Mouse (Mus musculus) heart, postnatal 0 days (tissue): ENCODE measurements around the gene 2610318N02Rik. TPM values are rescaled to one million over a fixed set of nuclear protein-coding genes. Genes with fewer than 3 reads are reported as not detected.

Experiments
- ATAC-seq: fragments of 200-750 bp; cut with Nextera tagmentation; 2 replicates; pipeline ENCODE4 v1.8.0; 2017; ENCODE audit warnings: low read depth, moderate number of reproducible peaks, moderate library complexity; ENCODE audit not compliant: insufficient read depth
- DNase-seq: peaks from one replicate; pipeline ENCODE4 v3.0.0-alpha.2; 2016; ENCODE audit warnings: low spot score
- H3K27ac ChIP-seq: fragments of 300-500 bp; sonication (generic); 2 replicates; pipeline ENCODE4 v1.5.1; 2014; ENCODE audit warnings: low read depth, mild to moderate bottlenecking
- H3K27me3 ChIP-seq: fragments of 300-500 bp; sonication (generic); 2 replicates; pipeline ENCODE4 v1.6.1; 2014; ENCODE audit warnings: low read length, mixed read lengths; ENCODE audit not compliant: control insufficient read depth, insufficient read depth
- H3K36me3 ChIP-seq: fragments of 300-500 bp; sonication (generic); replicated peaks from 2 replicates; pipeline ENCODE4 v1.6.1; 2014; ENCODE audit warnings: low read length, mixed read lengths; ENCODE audit not compliant: control insufficient read depth, insufficient read depth
- H3K4me1 ChIP-seq: fragments of 300-500 bp; sonication (generic); 2 replicates; pipeline ENCODE4 v1.6.1; 2014; ENCODE audit warnings: antibody characterized with exemption; ENCODE audit not compliant: control insufficient read depth, insufficient read depth
- H3K4me2 ChIP-seq: fragments of 300-500 bp; sonication (generic); 2 replicates; pipeline ENCODE4 v1.6.1; 2014; ENCODE audit warnings: low read depth, mild to moderate bottlenecking, low read length, moderate library complexity
- H3K4me3 ChIP-seq: fragments of 300-500 bp; sonication (generic); 2 replicates; pipeline ENCODE4 v1.5.1; 2014; ENCODE audit warnings: low read depth, low read length
- H3K9ac ChIP-seq: fragments of 300-500 bp; sonication (generic); replicated peaks from 2 replicates; pipeline ENCODE4 v1.6.1; 2014; ENCODE audit warnings: low read depth, low read length, mixed read lengths
- H3K9me3 ChIP-seq: fragments of 300-500 bp; sonication (generic); replicated peaks from 2 replicates; pipeline ENCODE4 v1.6.1; 2016; ENCODE audit warnings: low read length; ENCODE audit not compliant: control insufficient read depth
- CTCF ChIP-seq: IDR thresholded peaks from 2 replicates; pipeline ENCODE4 v1.5.1; 2016; ENCODE audit warnings: antibody characterized with exemption, control low read depth, low read depth
- EP300 ChIP-seq: IDR thresholded peaks from 2 replicates; pipeline ENCODE4 v1.6.1; 2016; ENCODE audit warnings: antibody characterized with exemption, low read depth
- WGBS: fragments of 180-500 bp; shearing (Covaris S2); extraction: QIAGEN DNeasy Blood & Tissue Kit; methylation state at CpG from one replicate; pipeline ENCODE4 v1.1.7; 2014; 5-methylcytosine and 5-hydroxymethylcytosine counted together
- microRNA counts: library from miRNA; unstranded; fragments of <30 nt; microRNA quantifications from one replicate; lab custom pipeline; 2015
- microRNA-seq: library from miRNA; unstranded; fragments of <30 nt; microRNA quantifications from one replicate; pipeline ENCODE4, GENCODE M21; 2016
- polyA plus RNA-seq: library from polyadenylated mRNA; unstranded; fragments of >200 nt; fragmentation: Nextera tagmentation; extraction: Ambion mirVana; gene quantifications from 2 replicates; pipeline ENCODE4 v1.2.1, GENCODE M21; 2015
- total RNA-seq: library from RNA; depleted of rRNA; stranded (reverse); fragments of >200 nt; gene quantifications from 2 replicates; pipeline ENCODE4 v1.2.3, GENCODE M21; 2014; ENCODE audit warnings: low replicate concordance; rRNA removed

Gene 2610318N02Rik
- total and polyA plus RNA-seq, 2 experiments from 2014 or later, result 2.7 to 5.1 TPM

DNA sequence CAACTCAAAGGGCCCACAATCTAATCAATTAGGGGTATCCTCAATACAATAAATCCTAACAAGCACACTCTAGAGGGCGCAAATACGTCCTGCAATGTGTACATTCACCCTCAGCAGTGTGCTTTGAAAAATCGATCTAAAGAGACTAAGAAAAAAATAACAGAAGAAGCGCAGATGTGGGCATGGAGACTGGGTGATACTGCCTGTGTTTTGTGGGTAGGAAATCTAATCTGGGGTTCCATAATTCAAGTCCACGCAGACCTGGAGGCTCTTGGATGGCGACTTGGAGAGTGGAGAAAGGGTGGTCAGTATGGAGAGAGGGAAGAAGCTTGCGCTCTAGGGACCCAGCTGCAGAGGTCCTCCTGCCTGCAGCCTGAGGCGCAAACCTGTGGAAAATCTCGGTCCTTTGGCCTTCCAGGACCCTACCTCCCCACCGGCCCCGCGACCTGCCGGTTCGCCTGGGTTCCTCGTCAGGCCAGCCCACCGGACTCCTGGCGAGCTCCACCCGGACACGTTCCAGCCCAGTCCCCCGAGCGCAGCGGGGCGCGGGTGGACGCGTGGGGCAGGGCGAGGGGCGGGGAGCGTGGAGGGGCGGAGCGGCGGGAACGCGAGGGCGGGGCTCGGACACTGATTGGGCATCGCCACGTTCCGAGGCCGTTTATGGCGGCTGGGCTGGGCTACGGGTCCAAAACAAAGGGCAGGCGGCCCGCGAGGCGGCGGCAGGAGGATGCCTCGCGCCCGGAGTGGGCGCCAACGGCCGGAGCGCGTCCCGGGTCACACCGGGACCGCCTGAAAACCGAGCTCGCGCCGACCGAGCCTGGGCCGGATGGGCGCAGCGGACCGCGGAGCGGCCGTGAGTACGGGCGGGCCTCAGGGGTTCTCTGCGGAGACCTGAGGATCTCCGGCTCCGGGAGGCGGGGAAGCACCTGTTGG lies 55.2 kb downstream of the 2610318N02Rik start, which contains the start of gene Ypel1:
TSS of gene Ypel1 (plus strand) at position 186 of the 933 bp plus-strand sequence.
- no peaks in the 10 kb centered on the region for H3K9me3 ChIP-seq

DNA sequence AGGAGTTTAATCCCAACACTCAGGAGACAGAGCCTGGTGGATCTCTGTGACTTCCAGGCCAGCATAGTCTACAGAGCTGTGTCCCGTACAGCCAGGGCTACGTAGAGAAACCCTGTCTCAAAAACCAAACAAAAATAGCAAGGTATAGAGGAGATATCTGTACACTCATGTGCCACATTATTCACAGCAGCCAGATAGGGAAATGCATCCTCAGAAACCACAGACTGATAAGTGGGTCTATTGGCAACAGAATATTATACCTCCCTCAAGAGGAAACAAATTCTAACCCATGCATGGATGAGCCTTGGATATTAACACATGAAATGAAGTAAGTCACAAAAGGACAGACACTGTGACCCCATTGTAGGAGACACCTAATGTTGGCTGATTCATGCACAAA lies 57.4 kb downstream of the 2610318N02Rik start:
- Histone ChIP-seq H3K9ac (no peak overlapping the region), H3K27ac (no peak overlapping the region), H3K4me3 (no peak overlapping the region), H3K27me3 (no peaks in the 10 kb centered on the region), H3K9me3 (no peaks in the 10 kb centered on the region), H3K4me1 (peaks cover 3% of the 10 kb centered on the region; the same call in 1 of the 2 replicates), H3K4me2 (no peak overlapping the region), H3K36me3 (no peaks in the 10 kb centered on the region)
- TF ChIP-seq EP300 (no peak), CTCF (no peak)
- ATAC-seq (no peak), DNase-seq (no peak)
- 57% methylated on average over 2 of the region's 2 CpGs for WGBS

More for the DNA sequence above, 55.2 kb downstream of the 2610318N02Rik start, which contains the start of gene Ypel1:
- DNase-seq, result peak; percentile 76
- H3K36me3 ChIP-seq, result no peaks in the 10 kb centered on the region
- TF ChIP-seq EP300 (no peak), CTCF (peak; percentile 37; the same call in 1 of the 2 replicates)
- ATAC-seq, result peak; percentile 93
- H3K4me2 ChIP-seq, result peak within 1 kb of the TSS; percentile 97
- peak within 1 kb of the TSS; percentile 68 for H3K27ac ChIP-seq
- no peaks in the 10 kb centered on the region for H3K27me3 ChIP-seq
- peaks cover 3% of the 10 kb centered on the region; the same call in 1 of the 2 replicates for H3K4me1 ChIP-seq
- peak within 1 kb of the TSS; percentile 76 for H3K9ac ChIP-seq
- H3K4me3 ChIP-seq, result peak within 1 kb of the TSS; percentile 81
- under 1% methylated on average over 44 of the region's 76 CpGs for WGBS

MicroRNAs encoded within 50 kb of the gene (microRNA counts, 519-probe panel; counts per million panel counts)
- microRNA mmu-miR-130b (lab: Ali Mortazavi, UCI) (5,683 counts per million, percentile 74 among the panel's probes with 10 or more counts), microRNA mmu-miR-301b (lab: Ali Mortazavi, UCI) (not detected)

Small RNA genes within 50 kb of the gene (microRNA-seq; reads per million reads assigned to microRNA genes)
- gene Mir130b (2,672 reads per million, percentile 88 among the genes with 10 or more reads in this experiment), gene Mir301b (78.0 reads per million, percentile 51 among the genes with 10 or more reads in this experiment)

Other genes with a start within 250 kb of the 2610318N02Rik start
- 26.6 and 40.4 TPM in 2 replicates for gene Ppm1f, start 228.7 kb downstream of the 2610318N02Rik start, total RNA-seq
- 14.7 and 16.4 TPM in 2 replicates for gene Ppm1f, start 228.7 kb downstream of the 2610318N02Rik start, polyA plus RNA-seq
- gene Mapk1, start 141.8 kb downstream of the 2610318N02Rik start, total RNA-seq, result 146 and 184 TPM in 2 replicates
- 96.0 and 97.0 TPM in 2 replicates for gene Mapk1, start 141.8 kb downstream of the 2610318N02Rik start, polyA plus RNA-seq
- 2.5 and 3.5 TPM in 2 replicates for gene Ypel1, start 55.5 kb downstream of the 2610318N02Rik start, total RNA-seq
- 7.5 and 8.5 TPM in 2 replicates for gene Ypel1, start 55.5 kb downstream of the 2610318N02Rik start, polyA plus RNA-seq
- 59.9 and 69.0 TPM in 2 replicates for gene Ppil2, start 13.9 kb downstream of the 2610318N02Rik start, total RNA-seq
- gene Ppil2, start 13.9 kb downstream of the 2610318N02Rik start, polyA plus RNA-seq, result 63.8 and 65.0 TPM in 2 replicates
- gene Sdf2l1, start 7.2 kb upstream of the 2610318N02Rik start, total RNA-seq, result 18.4 and 22.9 TPM in 2 replicates
- 12.4 and 20.5 TPM in 2 replicates for gene Sdf2l1, start 7.2 kb upstream of the 2610318N02Rik start, polyA plus RNA-seq
- gene Ydjc, start 19.5 kb upstream of the 2610318N02Rik start, total RNA-seq, result 1.1 and 7.8 TPM in 2 replicates
- gene Ydjc, start 19.5 kb upstream of the 2610318N02Rik start, polyA plus RNA-seq, result 2.4 and 2.5 TPM in 2 replicates
- gene Ccdc116, start 22.1 kb upstream of the 2610318N02Rik start, total RNA-seq, result 0.62 TPM in 1 of 2 replicates, not detected in the other
- gene Ccdc116, start 22.1 kb upstream of the 2610318N02Rik start, polyA plus RNA-seq, result 0.05 and 0.08 TPM in 2 replicates
- gene Ube2l3, start 77.5 kb upstream of the 2610318N02Rik start, total RNA-seq, result 62.5 and 79.2 TPM in 2 replicates
- 254 and 255 TPM in 2 replicates for gene Ube2l3, start 77.5 kb upstream of the 2610318N02Rik start, polyA plus RNA-seq
- 0.15 and 0.61 TPM in 2 replicates for gene Rimbp3, start 83.4 kb upstream of the 2610318N02Rik start, total RNA-seq
- 0.11 and 0.14 TPM in 2 replicates for gene Rimbp3, start 83.4 kb upstream of the 2610318N02Rik start, polyA plus RNA-seq
- 8.0 and 14.7 TPM in 2 replicates for gene Hic2, start 108.4 kb upstream of the 2610318N02Rik start, total RNA-seq
- 2.9 and 3.0 TPM in 2 replicates for gene Hic2, start 108.4 kb upstream of the 2610318N02Rik start, polyA plus RNA-seq
- gene Tmem191c, start 150.9 kb upstream of the 2610318N02Rik start, total RNA-seq, result 10.8 and 12.7 TPM in 2 replicates
- gene Tmem191c, start 150.9 kb upstream of the 2610318N02Rik start, polyA plus RNA-seq, result 8.0 and 9.1 TPM in 2 replicates
- gene Serpind1, start 206.2 kb upstream of the 2610318N02Rik start, total RNA-seq, result 2.7 TPM in 1 of 2 replicates, not detected in the other
- 0.34 and 0.49 TPM in 2 replicates for gene Serpind1, start 206.2 kb upstream of the 2610318N02Rik start, polyA plus RNA-seq